Comparison of ENCODE assay signal across 9 mouse cellular contexts in genomic region chr11:77791241-77791727, GRCm38 (mm10). TPM values are rescaled to one million over a fixed set of nuclear protein-coding genes. Genes with fewer than 3 reads are reported as not detected.
DNase-seq lines count a peak whose midpoint lies in the region; ATAC-seq lines count a peak whose summit lies in the region.
"Had no signal": no experiment of that assay in that cellular context is flagged by ENCODE, and none has a peak within 500 bp of the region (broad histone marks: within the 10 kb centered on the region; RNA-seq: fewer than 3 reads in every experiment).

No protein-coding gene starts in this region.

- H3K36me3 ChIP-seq in forebrain, embryonic 12.5 days (replicated peaks): no peaks in the 10 kb centered on the region
- H3K36me3 ChIP-seq in kidney, embryonic 15.5 days: no peaks in the 10 kb centered on the region
- H3K36me3 ChIP-seq in midbrain, embryonic 15.5 days (replicated peaks): no peaks in the 10 kb centered on the region

- H3K9ac ChIP-seq in forebrain, embryonic 12.5 days: peak overlapping the region; percentile 33; the same call in 1 of the 2 replicates
- 0 out of 2 replicates have a peak overlapping the region, but pooled peaks have one; percentile 6 for H3K9ac ChIP-seq in kidney, embryonic 15.5 days
- no peak overlapping the region for H3K9ac ChIP-seq in midbrain, embryonic 15.5 days

- 0 out of 2 replicates have a peak overlapping the region, but pooled peaks have one; percentile 13 for H3K4me2 ChIP-seq in forebrain, embryonic 12.5 days
- 0 out of 2 replicates have a peak overlapping the region, but pooled peaks have one; percentile 12 for H3K4me2 ChIP-seq in kidney, embryonic 15.5 days
- H3K4me2 ChIP-seq in midbrain, embryonic 15.5 days: no peak overlapping the region

- no peak for ATAC-seq in CD4-positive, CD25-positive, alpha-beta regulatory T cell, adult 4 months
- ATAC-seq in forebrain, embryonic 12.5 days (ENCODE audit: low FRiP score): 0 out of 2 replicates have a peak, but pooled peaks have one; percentile 19
- ATAC-seq in kidney, embryonic 15.5 days (replicated peaks; ENCODE audit: low FRiP score): 0 out of 2 replicates have a peak, but pooled peaks have one; percentile 19
- ATAC-seq in midbrain, embryonic 15.5 days (replicated peaks): no peak

- intact Hi-C loops in left cerebral cortex, postnatal 25 days (cut with DNase I): no loop called here

- peak overlapping the region; percentile 83 for H3K27ac ChIP-seq in forebrain, embryonic 12.5 days
- H3K27ac ChIP-seq in kidney, embryonic 15.5 days: peak overlapping the region; percentile 89
- 0 out of 2 replicates have a peak overlapping the region, but pooled peaks have one; percentile 39 for H3K27ac ChIP-seq in midbrain, embryonic 15.5 days

- WGBS in forebrain, embryonic 12.5 days: 18% methylated on average over 8 of the region's 8 CpGs
- WGBS in kidney, embryonic 15.5 days: 34% methylated on average over 8 of the region's 8 CpGs
- WGBS in midbrain, embryonic 15.5 days: 29% methylated on average over 8 of the region's 8 CpGs

- H3K4me3 ChIP-seq in forebrain, embryonic 12.5 days (replicated peaks): no peak overlapping the region
- H3K4me3 ChIP-seq in kidney, embryonic 15.5 days (replicated peaks): no peak overlapping the region
- H3K4me3 ChIP-seq in midbrain, embryonic 15.5 days: no peak overlapping the region

- no peaks in the 10 kb centered on the region for H3K9me3 ChIP-seq in forebrain, embryonic 12.5 days
- no peaks in the 10 kb centered on the region for H3K9me3 ChIP-seq in kidney, embryonic 15.5 days (replicated peaks)
- no peaks in the 10 kb centered on the region for H3K9me3 ChIP-seq in midbrain, embryonic 15.5 days

- peak; percentile 11 for DNase-seq in CD4-positive, CD25-positive, alpha-beta regulatory T cell, adult 2 months (ENCODE audit: low read depth, low spot score)
- DNase-seq in 3134 (ENCODE audit: extremely low read depth, insufficient read length, low spot score): peak; percentile 69
- no peak for DNase-seq in left cerebral cortex, postnatal 25 days (ENCODE audit: low spot score in 2 of 2)
- DNase-seq in cerebellum, postnatal 4 days (ENCODE audit: low spot score in 2 of 2): no peak

- H3K27me3 ChIP-seq in forebrain, embryonic 12.5 days: no peaks in the 10 kb centered on the region
- no peaks in the 10 kb centered on the region for H3K27me3 ChIP-seq in kidney, embryonic 15.5 days
- H3K27me3 ChIP-seq in midbrain, embryonic 15.5 days (replicated peaks): no peaks in the 10 kb centered on the region

- H3K4me1 ChIP-seq in forebrain, embryonic 12.5 days: peaks cover 41% of the 10 kb centered on the region
- H3K4me1 ChIP-seq in kidney, embryonic 15.5 days: peaks cover 42% of the 10 kb centered on the region
- H3K4me1 ChIP-seq in midbrain, embryonic 15.5 days: peaks cover 44% of the 10 kb centered on the region

RNA-seq across cellular contexts. Expression of gene Gm10277, which starts 3.7 kb away (rescaled TPM):
- polyA plus RNA-seq in CD4-positive, CD25-positive, alpha-beta regulatory T cell, adult 4 months (2017; shearing (Covaris generic)): under 1 TPM; 0.32 to 0.34 TPM
- 2.1 and 2.9 TPM in 2 replicates for polyA plus RNA-seq in forebrain, embryonic 12.5 days (2016; fragmentation: Nextera tagmentation; extraction: Ambion mirVana)
- 1.5 and 2.3 TPM in 2 replicates for polyA plus RNA-seq in kidney, embryonic 15.5 days (2015; fragmentation: Nextera tagmentation; extraction: Ambion mirVana)
- 2.3 and 3.0 TPM in 2 replicates for polyA plus RNA-seq in midbrain, embryonic 15.5 days (2015; fragmentation: Nextera tagmentation; extraction: Ambion mirVana)
- not detected for total RNA-seq in left cerebral cortex, postnatal 25 days (2021)
- total RNA-seq: heart, adult 18-20 months had no signal

RNA-seq across cellular contexts. Expression of gene Myo18a, which starts 28.2 kb away (rescaled TPM):
- 10 to 100 TPM; 21.4 to 28.9 TPM for polyA plus RNA-seq in CD4-positive, CD25-positive, alpha-beta regulatory T cell, adult 4 months (2017; shearing (Covaris generic))
- polyA plus RNA-seq in forebrain, embryonic 12.5 days (2016; fragmentation: Nextera tagmentation; extraction: Ambion mirVana): 49.4 and 56.7 TPM in 2 replicates
- 30.4 and 31.8 TPM in 2 replicates for polyA plus RNA-seq in kidney, embryonic 15.5 days (2015; fragmentation: Nextera tagmentation; extraction: Ambion mirVana)
- 51.9 and 58.5 TPM in 2 replicates for polyA plus RNA-seq in midbrain, embryonic 15.5 days (2015; fragmentation: Nextera tagmentation; extraction: Ambion mirVana)
- total RNA-seq in left cerebral cortex, postnatal 25 days (2021): 100 to 1,000 TPM; 156 to 157 TPM

Comparison
In these comparisons a context has a peak if more than half of its experiments do, and no peak if none do; other contexts are left out.
1. DNase-seq: peak in CD4-positive, CD25-positive, alpha-beta regulatory T cell, adult 2 months (single experiment) and 3134 (single experiment); none in left cerebral cortex, postnatal 25 days (0 of 2) and cerebellum, postnatal 4 days (0 of 2).
2. ATAC-seq: peak in forebrain, embryonic 12.5 days (single experiment) and kidney, embryonic 15.5 days (single experiment); none in CD4-positive, CD25-positive, alpha-beta regulatory T cell, adult 4 months (single experiment) and midbrain, embryonic 15.5 days (single experiment).
3. H3K27ac ChIP-seq: peak in every context shown above with its lines; median percentile 89 in kidney, embryonic 15.5 days; 83 in forebrain, embryonic 12.5 days; 39 in midbrain, embryonic 15.5 days.